In genomic region chr5:31053728-31054127, GRCm38 (mm10) we compare ENCODE assay signal across 1 mouse cellular context.
TF ChIP-seq lines count a peak whose summit lies in the region.

No protein-coding gene starts in this region.

TF ChIP-seq in CH12.LX, 34 proteins besides CTCF, POLR2A, EP300 and RAD21:
- 0 out of 2 replicates have a peak, but pooled peaks have one; percentile 37 for TF ChIP-seq ZNF384 (IDR thresholded peaks at IDR 0.05; ENCODE audit: low read depth, low read length)
